Mouse (Mus musculus): ENCODE results near the gene Dhx16. TPM values are rescaled to one million over a fixed set of nuclear protein-coding genes. Genes with fewer than 3 reads are reported as not detected.

Gene Dhx16
- total RNA-seq, 2 experiments from 2014 or later, result 26.0 to 32.0 TPM

DNA sequence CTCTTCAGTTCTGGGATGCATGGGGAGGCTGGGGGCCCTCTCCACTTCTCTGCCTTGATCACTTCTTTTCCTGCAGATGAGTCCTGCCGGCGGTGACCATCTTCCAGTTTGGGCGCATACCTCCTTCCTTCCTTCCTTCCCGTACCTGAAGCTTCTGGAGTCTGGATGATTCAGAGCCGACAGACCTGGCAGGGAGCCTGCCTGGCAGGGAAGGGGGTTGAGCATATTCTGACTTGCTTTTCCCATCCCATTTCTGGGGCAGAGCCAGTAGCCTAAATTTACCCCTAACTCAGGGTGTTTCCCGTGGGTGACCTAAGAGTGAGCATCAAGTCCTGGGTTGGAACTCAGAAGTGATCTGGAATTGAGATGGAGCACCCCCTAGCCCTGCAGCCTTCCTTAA, 4.9 kb upstream of the Dhx16 start:
- intact Hi-C loops (cut with DNase I), result loop anchor here (2.0 kb wide), 1 partner anchor 46 kb away; no protein-coding TSS in a partner anchor
- peak; percentile 59 to 70 for DNase-seq (ENCODE audit: low spot score in 2 of 2)

DNA sequence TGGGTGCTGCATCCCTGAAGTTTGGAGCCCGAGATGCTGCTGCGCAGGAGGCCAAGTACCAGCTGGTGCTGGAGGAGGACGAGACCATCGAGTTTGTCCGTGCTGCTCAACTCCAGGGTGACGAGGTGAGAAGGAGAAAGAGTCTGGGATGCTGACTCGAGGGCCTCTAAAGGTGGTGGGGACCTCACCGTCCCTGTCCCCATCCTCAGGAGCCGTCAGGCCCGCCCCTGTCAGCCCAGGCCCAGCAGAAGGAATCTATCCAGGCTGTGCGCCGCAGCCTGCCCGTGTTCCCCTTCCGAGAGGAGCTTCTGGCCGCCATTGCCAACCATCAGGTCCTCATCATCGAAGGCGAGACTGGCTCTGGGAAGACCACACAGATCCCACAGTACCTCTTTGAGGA, 3.3 kb downstream of the Dhx16 start:
- intact Hi-C loops (cut with DNase I), result no loop called here
- DNase-seq (ENCODE audit: low spot score in 2 of 2), result no peak

DNA sequence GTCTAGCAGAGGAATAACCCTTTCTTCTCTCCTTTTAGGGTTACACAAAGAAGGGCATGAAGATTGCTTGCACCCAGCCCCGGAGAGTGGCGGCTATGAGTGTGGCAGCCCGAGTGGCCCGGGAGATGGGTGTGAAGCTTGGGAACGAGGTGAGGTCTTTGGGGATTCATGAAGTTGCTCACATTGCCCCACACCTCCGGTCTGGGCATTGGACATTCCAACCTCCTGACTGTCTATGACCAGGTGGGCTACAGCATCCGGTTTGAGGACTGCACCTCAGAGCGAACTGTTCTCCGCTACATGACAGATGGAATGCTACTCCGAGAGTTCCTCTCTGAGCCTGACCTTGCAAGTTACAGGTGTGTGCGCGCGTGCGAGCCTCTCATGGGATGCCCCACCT, 4.2 kb downstream of the Dhx16 start:
- DNase-seq (ENCODE audit: low spot score in 2 of 2), result no peak
- intact Hi-C loops (cut with DNase I), result no loop called here

DNA sequence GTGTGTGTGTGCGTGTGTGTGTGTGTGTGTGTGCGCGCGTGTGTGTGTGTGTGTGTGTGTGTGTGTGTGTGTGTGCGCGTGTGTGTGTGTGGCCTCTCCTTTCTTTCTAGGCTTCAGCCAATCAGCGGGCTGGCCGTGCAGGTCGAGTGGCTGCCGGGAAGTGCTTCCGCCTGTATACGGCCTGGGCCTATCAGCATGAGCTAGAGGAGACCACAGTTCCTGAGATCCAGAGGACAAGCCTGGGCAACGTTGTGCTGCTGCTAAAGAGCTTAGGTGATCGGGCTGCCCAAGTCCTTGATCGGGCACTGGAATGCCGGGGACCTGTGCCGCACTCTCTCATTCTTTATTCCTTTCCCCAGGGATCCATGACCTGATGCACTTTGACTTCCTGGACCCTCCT, 8.1 kb downstream of the Dhx16 start:
- DNase-seq (ENCODE audit: low spot score in 2 of 2), result no peak
- intact Hi-C loops (cut with DNase I), result no loop called here

DNA sequence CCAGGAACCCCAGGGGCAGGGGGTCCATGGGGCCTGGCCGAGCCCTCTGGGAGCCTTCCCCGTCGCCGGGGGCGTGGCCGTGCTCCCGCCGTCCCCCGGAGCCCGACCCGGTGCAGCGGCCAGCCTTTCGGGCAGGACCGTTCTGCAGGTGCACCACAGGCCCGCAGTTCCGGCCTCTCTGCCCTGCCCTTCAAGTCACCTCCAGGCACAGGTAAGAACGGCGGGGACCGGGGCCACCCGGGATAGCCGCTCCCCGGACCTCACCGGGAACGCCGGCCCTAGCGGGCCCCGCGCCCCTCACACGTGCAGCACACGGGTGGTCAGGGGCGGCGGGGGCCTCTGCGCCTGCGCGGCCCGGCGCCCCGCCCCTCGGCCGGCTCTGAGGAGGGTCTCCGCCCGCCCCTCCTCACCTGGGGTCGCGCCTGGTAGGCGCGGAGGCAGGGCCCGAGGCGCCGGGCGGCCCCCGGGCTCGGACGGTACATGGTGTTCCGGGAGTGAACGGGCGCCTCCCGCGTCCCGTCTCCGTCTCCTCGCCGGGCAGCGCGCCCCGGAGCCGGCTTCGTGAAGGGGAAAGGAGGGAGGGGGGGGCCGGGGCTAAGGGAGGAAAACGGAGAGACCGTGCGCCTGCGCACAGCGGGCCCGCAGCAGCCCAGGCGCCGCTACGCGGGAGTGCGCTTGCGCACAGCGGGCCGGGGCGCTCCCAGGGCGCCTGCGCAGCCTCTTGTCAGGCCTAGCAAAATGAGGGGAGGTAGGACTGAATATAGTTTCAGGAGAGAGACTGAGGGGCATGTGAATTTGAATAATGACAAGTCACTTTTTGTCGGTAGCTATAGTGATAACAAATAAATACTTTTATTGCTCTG, 17.4 kb downstream of the Dhx16 start, which contains the start of gene 2310061I04Rik:
Gene 2310061I04Rik (minus strand): TSS at position 651 of the 863 bp plus-strand sequence.
- intact Hi-C loops (cut with DNase I), result no loop called here
- peak; percentile 88 to 95 for DNase-seq (ENCODE audit: low spot score in 2 of 2)

DNA sequence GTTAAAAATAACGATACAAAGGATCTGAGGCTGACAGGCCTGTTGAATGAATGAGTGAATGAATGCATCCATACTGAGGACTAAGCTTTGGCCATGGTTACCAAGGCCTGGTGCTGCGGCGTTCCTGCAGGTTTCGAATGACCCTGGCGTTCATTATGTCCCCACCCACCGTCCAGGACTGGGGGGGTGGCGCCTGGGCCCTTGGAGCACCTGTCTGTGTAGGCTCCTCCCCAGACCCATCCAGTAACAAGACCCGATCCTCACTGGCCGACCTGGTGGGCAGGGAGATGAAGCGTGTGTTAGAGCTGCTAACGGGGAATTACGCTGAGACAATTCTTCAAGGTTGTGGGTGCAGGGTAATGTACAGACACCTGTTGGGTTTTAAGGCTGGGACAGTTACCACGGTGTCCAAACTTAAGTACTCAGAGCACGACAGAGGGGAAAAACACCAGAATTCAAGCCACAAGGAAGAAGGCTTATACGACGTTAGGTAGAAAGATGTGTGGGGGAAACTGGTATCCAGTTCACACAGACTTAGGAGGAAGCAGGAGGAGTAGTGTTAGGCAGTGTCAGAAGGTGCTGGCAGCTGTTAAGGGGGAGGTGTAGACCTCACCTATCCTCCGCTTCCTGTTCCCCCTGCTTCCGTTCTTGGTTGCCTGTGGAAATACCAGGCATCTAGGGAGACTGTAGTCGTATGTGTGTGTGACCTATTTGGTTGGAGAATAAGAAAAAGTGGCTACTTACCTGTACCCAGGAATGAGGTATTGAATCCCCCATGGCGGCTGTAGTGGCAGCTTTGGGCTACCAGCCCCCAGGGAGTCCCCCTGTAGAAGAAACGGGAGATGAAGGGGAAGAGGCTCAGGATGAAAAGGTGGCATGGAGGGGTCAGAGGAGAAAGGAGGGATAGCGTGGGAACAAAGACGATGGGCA, 18.3 kb downstream of the Dhx16 start:
- intact Hi-C loops (cut with DNase I), result no loop called here

DNA sequence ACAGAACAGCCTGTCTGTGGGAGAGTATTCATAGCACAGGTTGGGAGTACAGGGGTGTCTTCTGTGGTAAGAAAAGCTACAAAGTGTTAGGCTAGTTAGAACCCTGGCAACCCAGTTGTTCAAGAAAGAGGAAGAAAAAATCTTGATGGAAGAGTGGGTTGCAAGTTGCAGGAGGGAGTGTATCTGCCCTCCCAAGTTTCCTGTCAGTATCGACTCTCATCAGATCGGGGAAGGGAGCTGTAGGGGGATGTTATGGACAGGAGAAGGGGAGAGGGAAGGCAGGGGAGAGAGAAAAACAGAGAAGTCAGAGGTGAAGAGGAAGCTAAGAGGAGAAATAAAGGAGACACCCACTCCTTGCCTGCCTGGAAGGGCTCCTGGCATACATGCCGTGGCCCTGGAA, 21.0 kb downstream of the Dhx16 start:
- intact Hi-C loops (cut with DNase I), result no loop called here
- DNase-seq (ENCODE audit: low spot score in 2 of 2), result no peak

More for the DNA sequence above, 18.3 kb downstream of the Dhx16 start:
- peak in 1 of 2 experiments; percentile 40 for DNase-seq (ENCODE audit: low spot score in 2 of 2)

DNA sequence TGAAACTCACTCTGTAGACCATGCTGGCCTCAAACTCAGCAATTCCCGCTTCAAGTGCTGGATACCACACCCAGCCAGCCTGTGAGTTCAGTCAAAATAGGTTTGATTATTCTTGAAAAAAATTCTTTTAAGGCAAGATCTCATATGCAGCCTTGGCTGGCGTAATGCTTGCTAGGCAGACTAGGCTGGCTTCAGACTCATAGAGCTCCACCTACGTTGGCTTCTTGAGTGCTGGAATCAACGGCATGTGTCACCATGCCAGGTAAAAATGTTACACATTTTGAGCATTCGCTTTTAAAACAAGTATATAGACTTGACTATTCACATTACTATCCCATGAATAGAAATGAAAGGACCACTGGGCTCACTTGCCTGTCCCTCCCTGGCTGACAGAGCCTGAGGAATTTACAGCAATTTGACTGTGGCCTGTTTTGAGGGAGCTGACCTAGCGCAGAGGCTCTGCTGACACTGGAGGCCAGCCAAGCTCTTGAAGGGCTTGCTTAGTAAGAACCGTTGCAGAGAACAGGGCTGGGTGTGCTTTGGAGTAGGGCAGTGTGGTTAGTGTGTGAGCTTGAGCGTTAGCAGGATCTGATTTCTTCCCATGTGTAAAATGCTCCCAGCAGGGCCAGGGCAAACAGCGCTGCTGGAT, 23.8 kb downstream of the Dhx16 start:
- intact Hi-C loops (cut with DNase I), result no loop called here
- DNase-seq (ENCODE audit: low spot score in 2 of 2), result no peak

DNA sequence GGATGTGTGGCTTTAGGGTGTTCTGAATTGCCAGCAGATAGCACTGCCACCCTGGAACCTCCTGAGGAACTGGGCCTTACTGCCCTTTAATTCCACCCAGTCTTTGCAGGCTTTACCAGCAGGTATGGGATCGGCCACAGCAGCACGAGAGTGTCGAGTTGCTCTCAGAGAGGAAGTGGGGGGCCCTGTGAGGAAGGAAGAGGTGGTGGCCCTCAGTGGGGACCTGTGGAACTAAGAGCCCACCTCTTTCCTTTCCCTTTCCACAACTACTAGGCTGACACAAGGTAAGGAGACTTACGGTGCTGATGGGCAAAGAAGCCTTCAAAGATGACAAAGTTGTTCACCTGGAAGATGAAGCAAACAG, 24.4 kb downstream of the Dhx16 start:
- intact Hi-C loops (cut with DNase I), result no loop called here
- DNase-seq (ENCODE audit: low spot score in 2 of 2), result no peak

DNA sequence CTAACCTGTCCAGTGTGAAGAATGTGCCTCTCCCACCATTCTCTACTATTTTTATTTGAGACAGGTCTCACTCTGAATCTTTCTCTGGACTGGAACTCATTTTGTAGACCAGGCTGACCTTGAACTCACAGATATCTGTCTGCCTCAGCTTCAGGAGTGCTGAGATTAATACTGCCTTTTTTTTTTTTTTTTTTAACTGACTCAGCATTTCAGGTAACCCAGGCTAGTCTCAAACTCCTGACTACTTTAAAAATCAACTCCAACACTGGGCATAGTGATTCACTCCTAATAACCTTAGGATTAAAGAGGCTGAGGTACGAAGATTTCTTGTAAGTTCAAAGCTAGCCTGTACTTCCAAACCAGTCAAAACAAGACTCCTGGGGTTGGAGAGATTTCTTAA, 26.0 kb downstream of the Dhx16 start:
- no peak for DNase-seq (ENCODE audit: low spot score in 2 of 2)
- intact Hi-C loops (cut with DNase I), result no loop called here

DNA sequence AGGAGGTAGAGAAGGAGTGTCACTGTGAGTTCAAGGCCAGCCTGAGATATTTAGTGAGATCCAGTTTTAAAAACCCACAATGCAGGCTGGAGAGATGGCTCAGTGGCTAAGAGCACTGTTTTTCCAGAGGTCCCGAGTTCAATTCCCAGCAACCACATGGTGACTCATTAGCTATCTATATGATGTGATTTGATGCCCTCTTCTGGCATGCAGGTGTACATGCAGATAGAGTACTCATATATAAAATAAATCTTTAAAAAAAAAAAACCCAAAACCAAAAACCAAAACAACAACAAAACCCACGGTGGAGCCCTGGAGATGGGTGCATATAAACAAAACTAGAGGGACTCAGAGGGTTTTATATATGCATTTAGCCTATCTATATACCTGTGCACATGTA, 28.0 kb downstream of the Dhx16 start:
- DNase-seq (ENCODE audit: low spot score in 2 of 2), result no peak
- intact Hi-C loops (cut with DNase I), result no loop called here

DNA sequence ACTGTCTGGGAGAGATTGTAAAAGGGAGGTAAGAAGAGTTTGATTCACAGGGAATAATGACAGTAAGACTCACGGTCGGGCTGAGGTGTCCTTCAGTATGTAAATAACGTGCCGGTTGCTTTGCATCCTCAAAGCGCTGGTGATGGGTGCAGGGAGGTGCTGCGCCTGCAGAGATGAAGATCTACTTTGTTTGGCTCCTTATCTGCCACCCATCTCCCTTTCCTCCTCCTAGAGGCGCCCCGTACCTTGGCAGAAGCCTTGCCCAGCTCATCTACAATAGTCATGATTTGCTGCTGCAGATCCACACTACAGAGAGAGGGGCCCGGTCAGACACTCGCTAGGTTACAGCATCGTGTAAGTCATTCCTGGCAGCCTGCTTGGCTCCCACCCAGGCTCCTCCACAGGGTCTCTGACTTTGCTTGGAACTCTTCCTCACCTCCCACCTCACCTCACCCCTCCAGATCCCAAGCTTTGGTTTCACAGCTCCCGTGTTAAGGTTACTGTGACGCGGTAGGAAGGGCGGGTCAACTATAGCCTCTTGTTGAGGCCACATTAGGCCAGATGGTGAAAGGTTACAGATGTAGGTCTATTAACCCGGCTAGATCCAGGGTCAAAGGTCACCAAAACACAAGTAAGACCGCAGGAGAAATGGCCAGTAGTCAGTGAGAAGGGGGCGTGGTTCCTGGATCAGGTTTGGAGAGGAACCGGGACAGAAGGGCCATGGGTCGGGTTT, 29.7 kb downstream of the Dhx16 start:
- intact Hi-C loops (cut with DNase I), result no loop called here

DNA sequence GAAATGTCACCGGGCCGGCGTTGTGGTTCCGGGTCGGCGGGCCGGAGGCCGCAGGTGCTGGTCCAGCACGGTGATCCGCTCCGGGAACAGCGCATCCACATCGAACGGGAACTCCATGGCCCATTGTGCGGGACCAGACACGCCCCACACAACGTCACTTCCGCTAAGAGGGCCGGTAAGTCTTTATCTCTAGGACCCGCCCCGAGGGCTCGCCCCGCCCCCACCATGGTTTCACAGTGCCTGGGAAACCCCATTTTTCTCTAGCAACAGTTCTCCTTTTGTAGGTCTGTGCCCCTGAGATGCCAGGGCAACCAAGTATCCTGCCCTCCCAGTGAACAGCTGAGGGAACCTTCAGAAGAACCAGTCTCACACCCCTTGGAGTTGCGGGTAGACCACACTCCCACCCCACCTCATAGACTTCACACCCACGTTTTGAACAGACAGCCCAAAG, 30.3 kb downstream of the Dhx16 start, which contains the start of gene Atat1:
Gene Atat1 (minus strand): TSS at position 157 of the 451 bp plus-strand sequence.
- intact Hi-C loops (cut with DNase I), result no loop called here

More for the DNA sequence above, 29.7 kb downstream of the Dhx16 start:
- DNase-seq (ENCODE audit: low spot score in 2 of 2), result peak in 1 of 2 experiments; percentile 27

DNA sequence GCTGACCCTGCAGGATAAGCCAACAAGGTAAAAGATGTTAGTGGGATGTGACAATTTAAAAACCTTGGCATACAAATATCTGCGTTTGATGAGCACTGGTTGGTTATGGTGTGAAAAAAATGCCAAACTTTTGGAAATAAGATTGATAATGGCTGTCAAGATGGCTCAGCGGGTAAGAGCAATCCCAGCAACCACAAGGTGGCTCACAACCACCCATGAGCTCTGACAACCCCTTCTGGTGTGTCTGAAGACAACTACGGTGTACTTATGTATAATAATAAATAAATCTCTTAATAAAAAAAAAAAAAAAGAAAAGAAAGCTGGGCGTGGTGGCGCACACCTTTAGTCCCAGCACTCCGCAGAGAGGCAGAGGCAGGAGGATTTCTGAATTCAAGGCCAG, 35.4 kb downstream of the Dhx16 start:
- DNase-seq (ENCODE audit: low spot score in 2 of 2), result no peak
- intact Hi-C loops (cut with DNase I), result loop anchor here (5.0 kb wide), 1 partner anchor 78 kb away; the partner anchor contains the start of gene Tubb5

More for the DNA sequence above, 30.3 kb downstream of the Dhx16 start, which contains the start of gene Atat1:
- DNase-seq (ENCODE audit: low spot score in 2 of 2), result peak; percentile 89 to 91

DNA sequence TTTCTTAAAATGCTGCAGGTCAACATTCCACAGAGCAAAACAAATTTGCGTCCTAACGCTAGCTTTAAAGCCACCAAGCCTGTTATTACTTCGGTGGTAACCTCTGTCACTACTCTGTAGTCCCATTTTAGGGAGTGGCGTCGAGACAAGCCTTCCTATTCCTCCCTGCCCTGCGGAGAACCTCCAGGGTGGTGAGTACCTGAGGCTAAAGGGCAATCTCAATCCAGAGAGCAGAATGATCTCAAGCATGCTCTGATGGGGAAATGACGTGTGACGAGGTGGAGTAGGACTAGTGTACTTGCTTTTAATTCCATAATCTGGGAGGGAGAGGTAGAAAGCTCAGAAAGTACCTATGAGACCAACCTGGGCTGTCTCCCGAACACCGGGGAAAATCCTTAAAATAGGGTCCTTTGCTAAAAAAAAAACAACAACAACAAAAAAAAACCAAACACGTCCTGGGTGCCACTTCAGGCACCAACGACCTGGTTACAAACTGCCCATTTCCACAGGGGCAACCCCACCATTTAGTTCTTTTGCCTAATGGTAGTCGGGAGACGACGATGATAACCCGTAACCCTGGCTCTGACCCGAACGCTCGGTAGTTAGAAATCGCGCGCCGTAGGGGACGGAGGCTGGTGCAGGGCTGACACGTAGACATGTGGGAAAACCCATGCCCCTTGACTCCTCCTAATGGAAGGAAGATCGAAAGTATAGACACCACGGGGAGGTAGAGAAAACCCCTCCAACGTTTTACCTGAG, 36.1 kb downstream of the Dhx16 start:
- DNase-seq (ENCODE audit: low spot score in 2 of 2), result no peak
- intact Hi-C loops (cut with DNase I), result loop anchor here (5.0 kb wide), 1 partner anchor 78 kb away; the partner anchor contains the start of gene Tubb5

DNA sequence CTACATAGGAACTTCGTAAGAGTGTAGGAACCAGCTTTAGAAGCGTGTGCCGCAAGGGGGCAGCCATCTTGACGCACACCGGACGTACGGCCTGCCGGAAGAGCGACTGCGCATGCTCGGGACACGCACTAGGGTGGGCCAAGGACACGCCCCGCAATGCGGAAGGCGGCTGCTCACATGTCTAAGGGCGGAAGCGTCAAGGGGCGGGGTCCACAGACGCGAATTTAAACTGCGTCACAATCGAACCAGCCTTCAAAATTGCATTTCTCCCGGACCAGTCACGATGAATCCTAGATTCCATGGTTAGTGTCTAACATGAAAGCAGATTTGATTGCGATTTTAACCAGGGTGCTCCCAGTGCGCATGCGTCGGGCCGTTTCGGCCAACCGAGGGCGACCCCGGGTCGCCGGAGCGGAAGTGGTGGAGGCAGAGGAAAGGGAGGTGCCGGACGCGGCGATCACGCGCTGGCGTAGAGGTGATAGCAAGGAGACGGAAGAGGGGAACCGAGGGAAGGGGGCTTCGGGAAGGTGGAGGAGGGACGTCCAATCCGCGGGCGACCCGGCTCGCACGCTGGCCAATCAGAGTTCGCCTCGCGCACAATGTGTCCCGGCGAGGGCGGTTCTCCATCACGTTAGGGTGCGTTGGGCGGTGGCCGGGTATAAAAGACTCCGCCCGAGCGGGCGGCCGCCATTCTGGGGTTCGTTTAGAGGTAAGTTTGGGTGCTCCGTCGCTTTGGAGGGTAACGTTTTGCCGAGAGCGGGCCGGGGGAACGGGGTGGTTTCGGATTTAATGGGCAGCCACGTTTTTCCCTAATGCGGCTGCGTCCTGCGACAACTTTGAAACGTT, 36.9 kb downstream of the Dhx16 start, which contains the start of the genes Mrps18b and Ppp1r10:
Gene Mrps18b (minus strand): TSS at position 93 of the 846 bp plus-strand sequence.
Gene Ppp1r10 (plus strand): TSS at position 138 of the 846 bp plus-strand sequence.
- intact Hi-C loops (cut with DNase I), result loop anchor here (5.0 kb wide), 1 partner anchor 79 kb away; the partner anchor contains the start of gene Tubb5
- DNase-seq (ENCODE audit: low spot score in 2 of 2), result peak; percentile 99

DNA sequence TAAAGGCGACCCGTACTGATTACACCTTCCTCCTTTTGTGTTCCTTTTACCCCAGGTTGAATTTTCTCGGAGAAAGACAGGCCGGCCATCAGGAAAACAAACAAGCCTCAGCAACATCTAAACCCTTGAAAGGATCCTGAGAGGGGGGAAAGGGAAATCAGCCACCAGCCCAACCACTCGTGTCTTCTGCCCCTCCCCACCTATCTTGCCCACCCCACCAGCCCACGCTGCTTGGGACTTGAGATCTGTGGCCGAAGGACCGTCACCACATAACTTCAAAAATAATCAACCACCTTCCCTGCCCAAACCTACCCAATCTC, 37.5 kb downstream of the Dhx16 start:
- intact Hi-C loops (cut with DNase I), result loop anchor here (5.0 kb wide), 1 partner anchor 80 kb away; the partner anchor contains the start of gene Tubb5
- peak in 1 of 2 experiments; percentile 30 for DNase-seq (ENCODE audit: low spot score in 2 of 2)
